Mouse (Mus musculus) heart, embryonic 12.5 days (tissue): ENCODE measurements around the gene Mfsd14a. TPM values are rescaled to one million over a fixed set of nuclear protein-coding genes. Genes with fewer than 3 reads are reported as not detected.

ENCODE experiments used
- ATAC-seq: fragments of 200-750 bp; cut with Nextera tagmentation; 2 replicates; pipeline ENCODE4 v1.8.0; 2017; ENCODE audit warnings: moderate TSS enrichment, moderate library complexity; ENCODE audit not compliant: insufficient number of reproducible peaks, low FRiP score
- H3K27ac ChIP-seq: fragments of 300-500 bp; sonication (generic); 2 replicates; pipeline ENCODE4 v1.5.1; 2016; ENCODE audit warnings: mild to moderate bottlenecking, moderate library complexity; ENCODE audit not compliant: poor library complexity, severe bottlenecking
- H3K27me3 ChIP-seq: fragments of 300-500 bp; sonication (generic); replicated peaks from 2 replicates; pipeline ENCODE4 v1.6.1; 2016; ENCODE audit warnings: mild to moderate bottlenecking, moderate library complexity
- H3K36me3 ChIP-seq: fragments of 300-500 bp; sonication (generic); 2 replicates; pipeline ENCODE4 v1.6.1; 2016; ENCODE audit warnings: mild to moderate bottlenecking, moderate library complexity
- H3K4me1 ChIP-seq: fragments of 300-500 bp; sonication (generic); replicated peaks from 2 replicates; pipeline ENCODE4 v1.6.1; 2016; ENCODE audit warnings: mild to moderate bottlenecking
- H3K4me2 ChIP-seq: fragments of 300-500 bp; sonication (generic); 2 replicates; pipeline ENCODE4 v1.6.1; 2016; ENCODE audit warnings: mild to moderate bottlenecking, moderate library complexity
- H3K4me3 ChIP-seq: fragments of 300-500 bp; sonication (generic); 2 replicates; pipeline ENCODE4 v1.5.1; 2016; ENCODE audit warnings: mild to moderate bottlenecking
- H3K9ac ChIP-seq: fragments of 300-500 bp; sonication (generic); 2 replicates; pipeline ENCODE4 v1.6.1; 2016; ENCODE audit warnings: mild to moderate bottlenecking, moderate library complexity
- H3K9me3 ChIP-seq: fragments of 300-500 bp; sonication (generic); replicated peaks from 2 replicates; pipeline ENCODE4 v1.6.1; 2016; ENCODE audit warnings: mild to moderate bottlenecking, moderate library complexity
- WGBS: fragments of 180-500 bp; shearing (Covaris S2); methylation state at CpG from one replicate; pipeline ENCODE4 v1.1.7; 2016; 5-methylcytosine and 5-hydroxymethylcytosine counted together
- polyA plus RNA-seq: library from polyadenylated mRNA; unstranded; fragments of >200 nt; fragmentation: Nextera tagmentation; extraction: Ambion mirVana; gene quantifications from 2 replicates; pipeline ENCODE4 v1.2.1, GENCODE M21; 2016

The Mfsd14a gene
- polyA plus RNA-seq, 1 experiment from 2014 or later, result 64.8 TPM

- no peaks in the 10 kb centered on the region for H3K27me3 ChIP-seq
- no peak overlapping the region for H3K27ac ChIP-seq
- H3K4me2 ChIP-seq, result no peak overlapping the region
- WGBS, result 84% methylated on average over 2 of the region's 2 CpGs
- no peaks in the 10 kb centered on the region for H3K9me3 ChIP-seq
- no peak for ATAC-seq
- H3K9ac ChIP-seq, result no peak overlapping the region
- H3K36me3 ChIP-seq, result peaks cover 4% of the 10 kb centered on the region; the same call in 1 of the 2 replicates
- H3K4me3 ChIP-seq, result no peak overlapping the region
- H3K4me1 ChIP-seq, result peaks cover 2% of the 10 kb centered on the region; the same call in 1 of the 2 replicates
Measured at GRCm38 (mm10) chr3:116599705-116600104, 62.8 kb downstream of the Mfsd14a start.

GRCm38 (mm10) chr3:116595603-116595991 lies 66.9 kb downstream of the Mfsd14a start:
- ATAC-seq, result no peak
- Histone ChIP-seq H3K9ac (peak overlapping the region; percentile 83), H3K4me2 (peak overlapping the region; percentile 78), H3K4me1 (peaks cover 6% of the 10 kb centered on the region), H3K9me3 (no peaks in the 10 kb centered on the region), H3K4me3 (peak overlapping the region; percentile 85), H3K27ac (no peak overlapping the region), H3K36me3 (peaks cover 15% of the 10 kb centered on the region), H3K27me3 (no peaks in the 10 kb centered on the region)
- 7% methylated on average over 10 of the region's 10 CpGs for WGBS

- peak within 1 kb of the TSS; percentile 86 for H3K27ac ChIP-seq
- no peaks in the 10 kb centered on the region for H3K9me3 ChIP-seq
- peak within 1 kb of the TSS; percentile 85 for H3K4me3 ChIP-seq
- ATAC-seq, result peak; percentile 96
- peaks cover 6% of the 10 kb centered on the region for H3K4me1 ChIP-seq
- peaks cover 20% of the 10 kb centered on the region for H3K36me3 ChIP-seq
- H3K4me2 ChIP-seq, result peak within 1 kb of the TSS; percentile 78
- under 1% methylated on average over 65 of the region's 65 CpGs for WGBS
- H3K27me3 ChIP-seq, result no peaks in the 10 kb centered on the region
- peak within 1 kb of the TSS; percentile 94 for H3K9ac ChIP-seq
Measured at GRCm38 (mm10) chr3:116594728-116595602, 67.5 kb downstream of the Mfsd14a start, which contains the start of gene Sass6. Gene Sass6, plus strand, starts transcription at chr3:116594982.

DNA sequence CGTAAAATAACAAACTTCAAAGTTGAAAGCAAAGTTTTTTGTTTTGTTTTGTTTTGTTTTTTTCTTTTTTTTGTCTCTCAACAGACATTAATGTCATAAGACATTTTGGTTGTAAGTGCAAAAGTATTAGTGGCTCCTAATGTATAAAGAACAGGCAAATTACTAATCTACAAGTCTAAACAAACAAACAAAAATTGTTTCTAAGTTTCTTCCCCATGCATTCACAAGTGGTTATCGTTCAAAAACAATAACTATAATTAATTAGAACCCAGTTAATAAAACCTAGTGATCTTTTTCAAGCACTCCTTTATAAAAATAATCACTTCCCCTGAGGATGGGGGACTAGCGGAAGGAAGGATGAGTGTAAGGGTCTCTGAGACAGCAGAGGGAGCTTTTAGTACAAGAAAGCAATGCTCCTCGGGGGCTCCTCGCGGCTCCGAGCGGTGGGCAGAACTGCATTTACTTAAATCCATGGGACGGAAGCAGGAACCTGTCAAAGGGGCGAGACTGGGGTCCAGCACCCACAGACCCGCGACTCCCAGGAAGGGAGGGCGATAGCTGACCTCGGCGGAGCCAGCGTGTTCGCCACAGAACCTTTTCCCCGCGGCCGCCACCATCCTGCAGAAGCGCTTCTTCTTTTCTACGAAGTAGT lies 68.3 kb downstream of the Mfsd14a start:
- Histone ChIP-seq H3K9ac (peak overlapping the region; percentile 94), H3K27me3 (no peaks in the 10 kb centered on the region), H3K36me3 (peaks cover 28% of the 10 kb centered on the region), H3K4me1 (peaks cover 6% of the 10 kb centered on the region), H3K4me3 (peak overlapping the region; percentile 85), H3K4me2 (peak overlapping the region; percentile 78), H3K27ac (peak overlapping the region; percentile 86), H3K9me3 (no peaks in the 10 kb centered on the region)
- peak; percentile 63 for ATAC-seq
- 2% methylated on average over 22 of the region's 22 CpGs for WGBS

GRCm38 (mm10) chr3:116582201-116582600 lies 80.3 kb downstream of the Mfsd14a start:
- Histone ChIP-seq H3K27ac (no peak overlapping the region), H3K36me3 (peaks cover 75% of the 10 kb centered on the region), H3K4me2 (no peak overlapping the region), H3K4me1 (no peaks in the 10 kb centered on the region), H3K4me3 (no peak overlapping the region), H3K9ac (no peak overlapping the region), H3K27me3 (no peaks in the 10 kb centered on the region), H3K9me3 (no peaks in the 10 kb centered on the region)
- 78% methylated on average over 9 of the region's 9 CpGs for WGBS
- no peak for ATAC-seq

Other genes starting within 250 kb of the Mfsd14a start
- 6.3 and 7.8 TPM in 2 replicates for gene Cdc14a, start 238.6 kb downstream of the Mfsd14a start, polyA plus RNA-seq
- 59.9 and 62.4 TPM in 2 replicates for gene Rtca, start 154.5 kb downstream of the Mfsd14a start, polyA plus RNA-seq
- gene Dbt, start 149.6 kb downstream of the Mfsd14a start, polyA plus RNA-seq, result 23.2 and 26.6 TPM in 2 replicates
- gene Lrrc39, start 99.7 kb downstream of the Mfsd14a start, polyA plus RNA-seq, result 32.8 and 35.7 TPM in 2 replicates
- 19.9 and 21.0 TPM in 2 replicates for gene Sass6, start 67.7 kb downstream of the Mfsd14a start, polyA plus RNA-seq
- 21.8 and 24.0 TPM in 2 replicates for gene Trmt13, start 48.1 kb downstream of the Mfsd14a start, polyA plus RNA-seq
- gene Gm43191, start 18.6 kb upstream of the Mfsd14a start, polyA plus RNA-seq, result not detected in 2 replicates
- 14.8 and 16.0 TPM in 2 replicates for gene Slc35a3, start 50.2 kb upstream of the Mfsd14a start, polyA plus RNA-seq
- 50.3 and 52.7 TPM in 2 replicates for gene Agl, start 145.5 kb upstream of the Mfsd14a start, polyA plus RNA-seq
- 22.5 and 24.0 TPM in 2 replicates for gene Frrs1, start 196.8 kb upstream of the Mfsd14a start, polyA plus RNA-seq